Mouse (Mus musculus): ENCODE results near the gene S100z.

The S100z gene

DNA sequence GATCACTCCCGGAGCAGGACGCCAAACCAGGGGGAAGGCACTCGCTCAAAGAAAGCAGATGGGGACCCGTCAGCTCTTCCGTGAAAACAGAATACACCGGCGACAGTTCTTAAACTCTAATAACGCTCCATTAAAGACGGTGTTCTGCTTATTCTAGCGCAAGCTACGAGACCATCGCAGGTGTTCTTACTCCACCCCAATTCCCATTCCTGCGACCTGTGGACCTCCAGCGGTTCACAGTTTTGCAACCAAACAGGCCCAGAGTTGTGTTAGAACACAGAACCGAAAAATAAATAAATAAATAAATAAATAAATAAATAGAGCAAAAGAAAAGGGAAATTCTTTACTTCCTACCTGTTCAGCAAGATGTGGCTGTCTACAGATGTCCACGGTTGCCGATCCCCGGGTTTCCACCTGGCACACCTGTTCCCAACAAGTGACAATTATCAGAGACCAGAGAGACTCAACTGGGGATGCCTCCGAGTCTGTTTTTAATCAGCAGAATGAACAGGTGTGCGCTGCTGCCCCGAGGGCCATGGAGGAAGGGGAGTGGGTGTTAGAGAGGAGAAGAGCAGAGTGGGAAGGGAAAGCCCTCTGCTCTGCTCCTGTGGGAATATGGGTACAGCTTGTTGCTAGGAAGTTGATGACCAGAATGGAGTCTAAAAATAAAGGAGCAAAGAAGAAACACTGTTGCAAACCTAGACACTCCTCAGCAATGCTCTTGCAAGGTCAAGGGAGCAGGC, at the start of gene S100z:
Gene S100z (minus strand): TSS at position 51 of the 743 bp plus-strand sequence.
- no peak for DNase-seq

DNA sequence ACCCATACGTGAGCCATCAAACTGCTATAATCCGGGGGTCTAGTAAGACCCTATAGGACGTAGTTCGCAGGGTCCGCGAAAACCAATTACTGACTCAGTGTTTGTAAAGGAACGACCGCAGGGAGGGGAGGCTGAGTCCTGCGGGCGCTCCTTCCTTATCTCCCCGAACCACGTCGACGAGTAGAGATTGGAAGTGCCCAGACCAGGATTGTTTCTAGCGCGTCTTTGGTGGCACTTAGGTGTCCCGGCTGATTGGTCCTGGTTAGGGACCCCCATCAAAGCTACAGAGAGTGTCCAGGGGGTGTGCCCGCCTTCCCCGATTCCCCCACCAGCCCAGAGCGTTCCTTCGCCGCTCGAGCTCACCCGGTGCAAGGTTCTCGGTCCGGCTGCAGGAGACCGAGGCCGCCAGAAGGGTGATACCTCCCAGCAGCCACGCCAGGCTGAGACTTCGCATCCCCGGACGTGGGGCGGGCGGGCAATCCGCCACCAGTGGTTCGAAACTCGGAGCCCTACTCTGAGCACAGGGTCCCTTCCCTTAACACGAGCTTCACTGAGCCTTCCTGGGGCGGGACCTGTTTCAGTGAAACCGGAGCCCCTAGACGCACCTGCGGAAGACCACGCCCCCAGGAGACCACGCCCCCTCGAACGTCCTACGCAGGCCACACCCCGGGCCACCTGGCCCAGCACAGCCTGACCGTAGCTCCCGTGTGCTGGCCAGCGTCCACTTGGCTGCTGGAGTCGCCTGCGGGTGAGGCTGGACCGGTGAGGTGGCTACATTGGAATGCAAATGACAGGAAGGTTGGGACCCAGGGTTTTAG, 46.4 kb upstream of the S100z start, which contains the start of gene F2rl1:
Gene F2rl1 (minus strand): TSS at position 554 of the 818 bp plus-strand sequence.
- peak; percentile 94 to 96 for DNase-seq

DNA sequence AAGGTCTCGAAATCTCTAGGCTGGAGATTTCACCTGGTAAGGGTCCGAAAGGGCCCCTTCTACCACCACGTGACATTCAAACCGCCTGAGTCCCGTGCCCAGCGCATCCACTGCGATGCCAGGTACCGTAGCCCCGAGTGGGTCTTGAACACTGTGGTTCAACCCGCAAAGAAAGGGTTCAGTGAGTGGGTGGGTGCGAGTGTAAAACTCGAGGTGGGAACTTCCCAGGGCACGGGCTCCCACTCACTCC, 45.8 kb upstream of the S100z start:
- DNase-seq, result no peak

DNA sequence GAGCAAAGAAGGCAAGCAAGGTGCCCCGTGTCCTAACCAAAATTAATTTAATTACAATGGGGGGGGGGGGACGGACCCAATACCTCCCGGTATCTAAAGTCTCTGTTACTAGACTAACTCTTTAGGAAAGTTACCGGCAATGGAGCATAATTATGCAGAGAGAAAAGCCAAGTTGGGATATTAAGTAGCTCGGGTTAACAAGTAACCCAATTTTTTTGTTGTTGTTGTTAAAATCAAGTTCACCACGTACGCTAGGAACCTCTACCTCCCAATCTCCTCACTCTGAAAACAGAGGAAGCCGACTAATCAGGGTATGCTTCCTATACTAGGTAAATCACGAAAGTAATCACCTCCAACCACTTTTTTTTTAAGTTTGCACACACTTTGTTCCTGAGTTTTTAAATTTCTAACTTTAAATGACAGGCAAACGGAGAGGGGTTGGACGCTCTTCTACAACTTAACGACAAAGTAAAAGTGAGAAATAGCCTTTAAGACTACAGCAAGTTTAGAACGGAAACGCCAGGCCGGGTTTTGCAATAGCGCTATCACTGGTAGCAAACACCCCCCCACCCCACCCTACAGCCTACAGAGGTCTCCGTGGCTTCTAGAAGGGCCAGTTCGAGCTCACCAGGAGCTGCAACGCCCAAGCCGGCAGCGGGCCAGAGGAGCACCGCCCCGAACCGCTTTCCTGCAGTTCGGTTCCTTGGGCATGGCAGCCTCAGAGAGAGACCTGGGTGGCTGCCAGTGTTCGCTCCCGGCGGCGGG, 45.3 kb upstream of the S100z start:
- peak; percentile 89 to 90 for DNase-seq

DNA sequence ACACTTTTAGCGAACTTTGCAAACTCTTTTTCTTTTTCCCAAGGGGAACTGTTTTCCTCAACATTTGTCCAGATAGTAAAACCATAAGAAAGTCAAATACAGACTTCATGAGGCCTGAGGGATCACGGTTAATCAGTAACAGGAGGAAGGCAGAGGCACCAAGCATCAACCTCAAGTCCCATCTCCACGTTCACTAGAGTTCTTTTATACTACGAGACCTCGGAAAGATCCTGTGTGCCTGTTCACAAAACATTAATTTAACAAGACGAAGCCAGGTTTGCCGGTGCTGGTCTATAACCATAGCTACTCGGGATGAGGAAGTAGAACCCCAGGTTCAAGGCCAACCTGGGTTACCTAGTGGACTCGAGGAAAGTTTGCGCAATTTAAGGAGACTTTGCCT, 43.7 kb upstream of the S100z start:
- DNase-seq, result peak; percentile 28 to 56

DNA sequence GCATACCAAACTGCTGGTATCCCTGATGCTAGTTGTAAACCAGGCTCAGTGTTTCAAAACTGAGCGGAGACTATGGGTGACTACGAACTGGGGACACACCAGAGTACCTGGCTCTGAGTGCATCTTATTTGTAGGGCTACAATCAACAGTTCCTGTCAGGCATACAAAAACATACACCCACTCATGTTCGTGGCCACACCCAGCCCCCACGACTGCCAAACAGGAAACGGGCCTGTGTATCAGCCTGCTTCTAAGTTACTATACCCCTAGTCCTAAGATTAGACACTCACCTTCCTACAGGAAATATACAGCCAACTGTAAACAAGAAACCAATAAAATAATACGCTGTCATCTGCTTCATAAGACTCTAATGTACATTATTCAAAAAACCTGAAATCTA, 42.5 kb upstream of the S100z start:
- no peak for DNase-seq

DNA sequence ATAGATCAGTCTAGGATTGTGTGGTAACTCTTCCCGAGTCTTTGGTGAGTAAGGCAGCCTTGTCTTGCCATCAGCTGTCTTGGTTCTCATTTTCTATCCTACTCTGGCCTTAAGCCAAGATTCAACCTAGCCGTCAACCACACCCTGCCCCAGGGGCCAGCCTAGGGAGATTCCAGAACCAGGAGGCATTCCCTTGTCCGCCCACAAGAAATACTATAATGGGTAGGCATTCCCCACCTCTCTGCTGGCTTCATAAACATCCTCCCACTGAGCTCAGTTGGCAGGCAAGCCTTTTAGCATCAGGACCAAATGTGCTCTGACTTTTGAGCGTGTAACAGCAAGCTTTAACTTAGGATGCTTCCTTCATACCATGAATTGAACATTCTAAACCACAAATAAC, 36.2 kb upstream of the S100z start:
- DNase-seq, result no peak

DNA sequence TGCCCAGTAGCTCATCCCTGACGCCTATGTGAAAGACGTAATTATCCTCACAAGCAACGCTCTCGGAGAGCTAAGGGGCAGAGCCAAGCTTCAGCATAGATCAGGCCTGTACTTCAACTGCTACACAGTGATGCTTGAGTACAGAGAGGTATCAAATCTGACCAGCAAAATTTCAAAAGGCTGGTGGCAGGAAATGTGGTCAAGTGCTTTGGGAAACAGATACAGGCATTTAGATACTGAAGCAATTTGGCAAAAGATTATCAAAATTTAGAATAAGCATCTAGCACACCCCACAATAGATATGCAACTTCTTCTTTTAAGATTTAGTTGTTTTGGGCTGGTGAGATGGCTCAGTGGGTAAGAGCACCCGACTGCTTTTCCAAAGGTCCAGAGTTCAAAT, 31.5 kb upstream of the S100z start:
- no peak for DNase-seq

DNA sequence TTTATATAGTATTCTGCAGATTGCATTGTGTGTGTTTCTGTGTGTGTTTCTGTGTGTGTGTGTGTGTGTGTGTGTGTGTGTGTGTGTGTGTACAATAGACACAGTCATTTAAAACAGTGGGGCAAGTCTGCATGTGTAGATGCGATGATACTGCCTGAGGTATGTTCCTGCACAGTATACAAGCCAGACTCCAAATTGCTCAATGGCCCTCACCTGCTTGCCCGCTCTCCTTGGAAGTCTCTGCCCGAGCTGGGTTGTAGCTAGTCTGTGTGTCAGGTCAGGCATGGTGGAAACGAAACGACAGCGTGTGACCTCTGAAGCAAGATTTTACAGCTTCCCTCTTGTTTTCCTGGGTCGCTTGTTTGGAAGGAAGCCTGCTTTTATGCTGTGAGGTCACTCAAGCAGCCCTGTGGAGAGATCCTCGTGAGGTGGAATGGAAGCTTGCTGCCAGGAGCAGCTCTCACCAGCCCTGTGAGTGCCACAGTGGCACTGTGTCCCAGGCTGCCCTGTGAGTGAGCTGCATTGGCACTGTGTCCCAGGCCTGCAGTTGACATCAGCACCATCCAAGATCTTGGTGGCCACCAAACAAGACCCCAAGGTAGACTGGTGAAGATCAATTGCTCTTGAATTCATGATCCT, 24.9 kb upstream of the S100z start:
- no peak for DNase-seq

DNA sequence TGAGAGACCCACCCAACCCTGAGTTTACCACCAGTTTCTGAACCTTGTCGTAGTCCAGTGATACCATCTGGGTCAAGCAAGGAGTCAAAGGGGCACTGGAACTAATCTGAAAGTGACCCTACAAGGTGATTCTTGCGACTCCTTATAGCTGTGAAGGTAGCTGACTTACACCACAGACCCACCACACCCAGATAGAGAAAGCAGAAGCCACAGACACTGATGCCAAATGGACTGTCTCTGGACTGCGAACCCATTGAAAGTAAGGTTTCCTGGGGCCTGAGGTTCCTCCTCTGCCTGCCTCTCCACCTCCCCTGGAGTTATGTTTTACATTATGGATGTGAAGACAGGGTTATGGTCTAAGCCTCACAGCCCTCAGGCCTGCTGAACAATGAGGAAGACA, 18.1 kb upstream of the S100z start:
- no peak for DNase-seq

DNA sequence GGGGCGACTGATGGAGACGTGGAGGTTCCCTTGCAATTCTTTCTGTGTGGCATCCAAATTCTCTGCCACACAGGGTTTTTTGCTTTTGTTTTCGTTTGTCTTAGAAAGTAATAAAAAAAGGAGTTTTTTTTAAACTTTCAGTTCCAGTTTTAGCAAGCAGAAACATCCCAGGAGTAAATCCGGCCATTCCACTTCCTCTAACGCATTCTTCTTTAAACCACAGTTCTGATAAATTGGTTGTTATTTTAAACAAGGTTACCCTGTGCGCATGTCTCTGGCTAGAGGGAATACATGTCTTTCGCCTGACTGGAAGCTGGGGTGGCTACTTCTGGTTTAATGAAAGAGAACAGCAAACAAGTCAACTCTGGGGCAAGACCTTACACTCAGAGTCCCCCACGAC, 16.3 kb upstream of the S100z start:
- peak in 1 of 2 experiments; percentile 9 for DNase-seq

DNA sequence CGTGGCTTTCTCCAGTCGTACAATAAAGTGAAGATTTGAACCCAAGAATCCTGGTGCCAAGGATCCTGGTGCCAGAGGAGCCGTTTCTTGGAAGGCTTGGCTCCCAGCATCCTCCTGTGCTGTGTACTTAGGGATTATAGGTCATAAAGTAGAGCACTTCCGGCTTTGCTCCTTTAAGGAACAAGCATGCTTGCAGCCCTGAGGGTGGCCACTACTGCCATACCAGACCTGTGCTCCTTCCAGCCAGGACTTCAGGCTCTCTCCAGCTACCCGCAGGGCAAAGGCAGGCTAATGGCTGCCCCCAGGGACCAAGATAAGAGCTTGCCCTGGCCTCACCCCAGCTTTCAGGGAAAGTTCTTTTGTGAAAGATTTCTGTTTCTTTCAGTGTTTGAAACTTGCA, 14.8 kb upstream of the S100z start:
- no peak for DNase-seq

DNA sequence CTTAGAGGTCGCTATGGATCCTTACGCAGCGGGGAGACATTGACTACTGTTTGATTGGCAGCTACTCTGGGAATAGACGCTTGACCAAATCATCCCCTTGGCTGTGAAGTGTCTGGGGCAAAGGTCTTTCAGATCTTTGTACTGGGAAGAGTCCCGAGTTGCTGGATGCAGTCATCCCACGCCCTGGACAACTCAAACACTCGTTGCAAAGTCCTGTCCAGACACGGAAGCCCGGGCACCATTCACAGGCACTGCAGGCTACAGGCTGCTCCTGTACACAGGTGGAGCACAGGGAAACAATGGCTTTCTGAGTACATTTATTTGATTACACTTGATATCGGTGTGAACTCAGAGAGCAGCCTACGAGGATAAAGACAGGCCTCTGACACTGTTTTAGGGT, 12.8 kb upstream of the S100z start:
- DNase-seq, result peak; percentile 35 to 36

DNA sequence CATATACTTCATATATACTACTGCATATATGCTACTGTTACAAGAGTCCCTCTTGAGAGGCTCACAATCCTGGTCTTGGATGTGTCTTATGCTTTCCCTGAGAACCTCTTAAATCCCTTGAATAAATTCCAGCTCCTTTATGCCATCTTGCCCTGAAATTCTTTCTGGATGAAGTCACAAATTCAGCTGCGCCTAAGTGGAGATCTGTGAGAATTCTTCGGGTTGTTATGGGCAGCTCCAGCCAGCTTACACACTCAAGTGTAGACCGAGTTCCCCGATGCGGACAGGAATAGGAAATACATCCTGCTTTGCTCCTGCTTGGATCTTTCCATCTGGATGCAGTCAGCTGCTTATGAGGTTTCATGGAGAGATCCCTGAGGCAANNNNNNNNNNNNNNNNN, 6.1 kb upstream of the S100z start:
- DNase-seq, result peak in 1 of 2 experiments; percentile 13

DNA sequence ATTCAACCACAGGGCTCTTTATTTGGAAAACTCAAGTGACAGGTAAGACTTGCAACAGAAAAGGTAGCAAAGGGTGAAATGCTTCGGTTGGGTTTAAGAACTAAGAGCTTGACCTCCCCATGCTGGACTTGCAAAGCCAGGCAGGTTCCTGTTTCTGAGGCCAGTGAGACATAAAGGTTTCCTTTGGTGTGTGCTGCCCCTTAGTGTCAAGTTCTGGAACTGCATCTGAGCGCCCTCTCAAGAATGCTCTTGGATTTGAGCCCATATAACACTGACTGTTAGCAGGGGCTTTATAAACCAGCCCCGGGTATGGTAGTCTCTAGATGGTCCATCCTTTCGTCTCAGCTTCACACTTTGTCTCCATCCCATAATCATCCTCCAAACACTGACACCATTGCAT, 2.9 kb upstream of the S100z start:
- DNase-seq, result peak; percentile 72 to 89

DNA sequence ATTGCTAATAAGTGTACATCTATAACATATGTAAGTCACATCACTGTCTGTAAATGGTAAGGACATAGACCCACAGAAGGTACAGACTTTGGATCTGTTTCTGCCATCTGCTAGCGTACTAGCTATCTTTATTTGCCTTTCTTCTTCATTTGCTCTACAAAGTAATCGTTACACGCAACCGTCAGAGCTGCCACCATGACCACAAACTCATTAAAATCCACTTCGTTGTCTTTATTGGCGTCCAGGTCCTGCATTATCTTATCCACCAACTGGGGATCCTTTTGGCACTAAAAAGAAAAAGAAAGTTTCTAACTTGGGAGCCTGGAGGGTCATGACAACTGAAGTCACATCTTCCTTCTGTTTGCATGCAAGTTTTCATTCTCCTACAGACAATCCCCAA, 1.3 kb downstream of the S100z start:
- no peak for DNase-seq

DNA sequence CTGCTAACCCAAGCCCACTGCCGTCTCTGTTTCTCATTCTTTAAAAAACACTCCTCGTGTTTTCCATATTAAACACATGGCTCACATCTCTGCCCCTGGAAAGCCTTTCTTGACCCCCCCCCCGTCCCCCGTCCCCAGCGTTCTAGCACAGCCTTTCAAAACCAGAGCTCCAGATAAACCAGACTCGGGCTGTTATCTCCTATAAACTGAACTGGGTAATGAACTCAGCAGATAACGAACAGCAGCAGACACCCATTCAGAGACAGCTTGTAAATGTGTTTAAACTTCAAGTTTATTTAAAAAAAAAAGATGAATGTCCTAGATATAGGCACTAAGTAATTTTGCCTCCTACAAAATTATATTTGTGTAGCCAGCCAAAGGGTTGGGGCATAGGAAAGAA, 3.4 kb downstream of the S100z start:
- DNase-seq, result no peak

DNA sequence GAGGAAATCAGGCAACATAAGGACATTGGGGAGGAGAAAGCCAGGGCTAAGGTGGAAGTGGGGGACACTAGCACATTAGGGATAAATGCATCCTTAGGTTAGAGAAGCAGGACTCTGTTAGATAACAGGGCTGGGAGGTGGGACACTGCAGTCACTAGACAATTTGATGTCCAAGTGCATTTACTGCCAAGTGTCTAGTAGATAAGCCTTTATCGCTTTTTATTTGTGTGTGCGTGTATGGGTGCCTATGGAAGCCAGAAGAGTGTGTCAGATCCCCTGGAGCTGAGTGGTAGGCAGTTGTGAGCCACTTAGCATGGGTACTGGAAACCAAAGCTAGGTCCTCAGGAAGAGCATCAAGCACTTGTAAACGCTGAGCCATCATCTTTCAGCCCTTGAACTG, 4.2 kb downstream of the S100z start:
- DNase-seq, result no peak

DNA sequence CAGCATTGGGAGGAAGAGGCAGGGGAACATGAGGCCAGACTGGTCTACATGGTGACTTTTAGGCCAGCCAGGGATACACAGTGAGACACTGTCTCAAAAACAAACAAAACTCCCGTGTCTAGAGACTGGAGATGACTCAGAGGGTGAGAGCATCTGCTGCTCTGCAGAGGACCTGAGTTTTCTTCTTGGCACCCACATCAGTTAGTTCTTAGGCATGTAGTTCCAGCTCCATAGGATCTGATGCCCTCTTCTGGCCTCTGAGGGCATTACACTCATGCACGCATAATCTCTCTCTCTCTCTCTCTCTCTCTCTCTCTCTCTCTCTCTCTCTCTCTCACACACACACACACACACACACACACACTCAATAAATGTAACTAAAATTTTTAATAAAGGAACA, 7.6 kb downstream of the S100z start:
- DNase-seq, result peak in 1 of 2 experiments; percentile 45

DNA sequence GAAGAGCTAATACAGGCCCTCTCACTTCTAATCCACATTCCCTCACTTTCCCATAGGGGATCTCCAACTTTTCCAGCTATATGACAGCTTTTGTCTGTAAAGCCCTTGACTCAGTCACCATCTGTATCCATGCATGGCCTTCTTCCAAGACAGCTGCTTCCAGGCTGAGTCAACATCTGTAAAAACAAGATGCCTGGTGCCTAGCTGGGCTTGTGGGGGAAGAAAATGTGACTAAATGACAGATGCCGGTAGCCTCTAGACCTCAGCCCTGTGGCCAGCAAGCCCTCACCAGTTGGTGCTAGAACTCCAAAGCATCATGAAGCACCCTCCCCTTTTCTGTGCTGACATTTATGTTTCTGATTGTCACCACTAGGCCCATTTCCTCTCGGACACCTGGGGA, 27.0 kb downstream of the S100z start:
- DNase-seq, result no peak

DNA sequence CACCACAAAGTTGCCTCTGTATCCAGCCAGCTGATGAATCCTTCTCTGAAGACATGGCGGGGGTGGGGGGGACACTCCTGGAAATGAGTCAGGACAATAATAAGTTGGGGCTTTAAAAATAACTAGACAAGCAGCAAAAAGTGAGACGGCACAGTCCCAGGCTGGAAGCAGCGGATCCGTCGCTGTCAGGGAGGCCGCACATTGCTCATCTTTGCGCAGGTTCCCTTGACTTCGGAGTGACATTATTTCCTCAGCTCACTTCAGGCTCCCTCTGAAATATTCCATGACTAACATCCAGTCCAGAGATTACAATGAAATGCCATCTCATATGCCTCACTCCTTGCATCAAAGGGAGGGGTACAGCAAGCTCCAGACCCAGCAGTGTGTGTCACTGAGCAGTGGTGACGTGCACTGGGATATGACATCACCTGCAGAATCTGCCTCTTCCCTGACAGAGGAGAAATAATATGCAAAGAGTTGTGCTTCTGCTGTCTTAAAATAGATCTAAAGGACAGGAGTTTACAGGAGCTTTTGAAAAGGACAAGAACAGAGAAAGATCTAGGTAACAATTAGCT, 27.8 kb downstream of the S100z start:
- no peak for DNase-seq

DNA sequence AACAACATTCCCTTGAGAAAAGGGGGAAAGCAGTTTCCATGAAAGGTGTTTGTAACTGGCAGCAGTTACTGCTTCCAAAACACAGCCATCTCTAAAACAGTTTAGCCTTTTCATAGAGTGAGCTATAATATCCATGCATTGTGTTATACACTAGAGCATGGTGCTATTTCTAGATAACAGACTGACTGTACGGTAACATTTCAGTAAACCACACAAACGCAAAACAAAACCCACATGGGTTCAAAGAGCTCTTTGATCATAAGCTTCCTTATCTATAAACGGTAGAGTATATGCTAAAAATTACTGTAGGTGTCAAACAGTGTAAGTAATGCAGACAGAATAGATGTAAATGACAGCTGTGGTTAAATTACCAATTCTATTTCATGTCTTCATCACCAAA, 28.8 kb downstream of the S100z start:
- no peak for DNase-seq

DNA sequence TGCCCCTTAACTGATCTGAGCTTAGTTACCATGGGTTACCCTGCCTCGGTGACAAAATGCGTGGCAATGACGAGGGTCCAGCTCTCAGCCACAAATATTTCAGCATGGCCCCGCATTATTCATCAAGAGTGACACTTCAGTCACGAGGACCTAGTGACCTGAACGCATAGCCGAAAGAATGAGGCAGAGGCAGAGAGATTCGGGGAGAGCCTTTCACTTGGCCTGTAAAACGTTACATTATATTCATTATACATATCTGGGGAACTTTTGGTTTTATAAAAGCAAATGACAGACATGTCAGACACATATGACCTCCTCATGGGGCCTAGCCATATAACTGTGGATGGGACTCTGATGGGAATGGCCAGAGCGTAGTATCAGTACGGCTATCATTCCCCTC, 33.7 kb downstream of the S100z start, which contains the start of gene Crhbp:
Gene Crhbp (minus strand): TSS at position 101 of the 400 bp plus-strand sequence.
- DNase-seq, result no peak
